Mouse (Mus musculus): ENCODE results near the gene Hk1.
A peak's percentile ranks its signal among the peaks of the same experiment; 100 is the strongest.

The Hk1 gene

DNA sequence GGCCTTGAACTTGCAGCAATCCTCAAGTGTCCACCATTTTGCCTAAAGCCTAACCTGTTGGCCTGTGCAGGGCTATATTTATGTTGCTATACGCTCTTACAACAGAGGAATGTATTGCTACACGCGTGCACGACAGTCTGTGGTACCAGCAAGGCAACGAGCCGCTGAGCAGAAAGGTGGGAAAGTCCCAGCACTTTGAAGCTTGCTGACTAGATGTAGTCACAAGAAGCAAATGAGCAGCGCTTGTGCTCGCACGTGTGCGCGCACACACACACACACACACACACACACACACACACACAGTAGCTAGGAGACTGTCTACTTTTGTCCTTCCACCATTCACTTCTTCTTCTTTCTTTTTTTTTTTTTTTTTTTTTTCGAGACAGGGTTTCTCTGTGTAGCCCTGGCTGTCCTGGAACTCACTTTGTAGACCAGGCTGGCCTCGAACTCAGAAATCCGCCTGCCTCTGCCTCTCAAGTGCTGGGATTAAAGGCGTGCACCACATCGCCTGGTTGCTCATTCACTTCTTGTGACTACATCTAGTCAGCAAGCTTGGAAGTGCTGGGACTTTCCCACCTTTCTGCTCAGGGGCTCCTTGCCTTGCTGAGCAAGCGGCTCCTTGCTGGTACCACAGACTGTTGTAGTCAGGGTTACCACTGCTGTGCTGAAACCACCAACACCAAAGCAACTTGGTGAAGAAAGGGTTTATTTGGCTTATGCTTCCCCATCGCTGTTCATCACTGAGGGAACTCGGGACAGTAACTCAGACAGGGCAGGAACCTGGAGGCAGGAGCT is 102.0 kb downstream of the Hk1 start:
- no peak for DNase-seq (ENCODE audit: low spot score)

DNA sequence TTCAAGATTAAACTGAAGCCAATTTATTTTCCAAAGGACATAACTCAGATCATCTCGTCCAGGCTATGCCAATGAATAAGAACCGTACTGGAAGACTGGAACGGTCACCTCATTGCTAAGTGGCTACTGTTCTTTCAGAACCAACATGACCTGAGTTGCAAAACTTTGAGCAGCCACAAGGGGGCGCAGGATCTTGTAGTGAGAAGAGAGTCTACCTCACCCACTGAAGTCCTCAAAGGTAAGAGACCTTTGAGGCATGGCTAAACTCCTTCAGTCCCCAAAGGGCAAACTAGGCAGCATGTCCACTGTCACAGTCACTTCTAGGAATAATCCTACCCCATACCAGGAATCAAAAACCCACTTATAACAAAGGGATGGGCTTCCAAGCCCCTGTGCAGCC is 104.5 kb downstream of the Hk1 start:
- DNase-seq (ENCODE audit: low spot score), result peak; percentile 82

DNA sequence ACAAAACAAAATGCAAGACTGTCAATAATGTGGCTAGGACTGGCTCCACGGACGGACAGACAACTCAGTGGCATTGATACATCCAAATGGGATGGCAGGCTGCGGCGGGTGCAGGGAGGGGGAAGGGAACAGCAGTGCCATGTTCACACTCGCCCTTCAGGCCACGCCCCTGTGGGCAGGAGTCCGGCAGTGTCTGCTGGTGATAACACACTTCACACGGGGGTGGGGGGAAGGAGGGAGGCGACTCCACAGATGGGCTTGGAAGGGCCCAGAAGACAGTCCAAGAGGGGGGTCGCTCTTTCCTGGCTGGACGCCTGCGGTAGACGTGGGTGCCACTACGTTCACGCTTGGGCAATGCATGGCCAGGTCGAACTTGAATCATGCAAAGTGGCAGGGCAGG is 110.4 kb downstream of the Hk1 start:
- no peak for DNase-seq (ENCODE audit: low spot score)

DNA sequence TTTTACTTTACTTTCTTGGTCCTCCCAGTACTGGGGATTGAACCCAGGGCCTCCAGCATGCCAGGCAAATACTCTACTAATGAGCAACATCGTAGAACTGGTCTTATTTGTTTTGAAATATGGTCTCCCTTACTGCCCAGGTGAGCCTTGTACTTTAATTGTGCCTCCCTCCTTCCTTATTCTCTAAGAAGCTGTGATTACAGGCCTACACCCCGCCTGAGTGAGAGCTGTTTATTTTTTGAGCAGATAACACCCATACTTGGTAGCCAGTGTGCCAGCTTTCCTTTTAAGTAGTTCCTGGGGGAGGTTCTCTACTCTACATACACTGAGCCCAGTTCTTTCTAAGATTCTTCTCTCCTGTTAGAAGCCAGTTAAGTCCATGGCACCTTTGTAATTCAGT is 115.4 kb downstream of the Hk1 start:
- DNase-seq (ENCODE audit: low spot score), result no peak

DNA sequence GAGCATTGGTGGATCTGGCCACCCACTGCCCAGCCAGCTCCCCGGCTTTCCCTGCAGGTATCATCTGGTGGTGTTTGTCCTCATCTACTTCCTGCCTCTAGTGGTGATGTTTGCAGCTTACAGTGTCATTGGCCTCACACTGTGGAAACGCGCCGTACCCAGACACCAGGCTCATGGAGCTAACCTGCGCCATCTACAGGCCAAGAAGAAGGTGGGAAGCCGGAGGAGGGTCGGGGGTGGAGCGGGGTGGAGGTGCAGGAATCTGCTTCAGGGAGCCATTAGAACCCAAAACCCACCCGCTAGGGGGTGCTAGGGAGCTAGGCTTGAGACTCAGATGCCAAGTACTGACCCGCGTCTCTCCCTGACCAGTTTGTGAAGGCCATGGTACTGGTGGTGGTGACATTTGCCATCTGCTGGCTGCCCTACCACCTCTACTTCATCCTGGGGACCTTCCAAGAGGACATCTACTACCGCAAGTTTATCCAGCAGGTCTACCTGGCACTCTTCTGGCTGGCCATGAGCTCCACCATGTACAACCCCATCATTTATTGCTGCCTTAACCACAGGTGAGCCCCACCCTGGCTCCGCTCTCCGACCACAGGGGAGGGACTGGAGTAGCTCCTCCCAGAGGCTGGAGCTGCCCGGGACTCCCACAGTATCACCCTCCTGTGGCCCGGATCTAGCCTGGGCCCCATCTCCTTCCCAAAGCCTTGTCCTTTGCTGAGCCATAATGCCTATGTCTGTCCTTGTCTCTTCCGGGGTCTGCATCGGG is 118.4 kb downstream of the Hk1 start:
- peak; percentile 92 for DNase-seq (ENCODE audit: low spot score)

DNA sequence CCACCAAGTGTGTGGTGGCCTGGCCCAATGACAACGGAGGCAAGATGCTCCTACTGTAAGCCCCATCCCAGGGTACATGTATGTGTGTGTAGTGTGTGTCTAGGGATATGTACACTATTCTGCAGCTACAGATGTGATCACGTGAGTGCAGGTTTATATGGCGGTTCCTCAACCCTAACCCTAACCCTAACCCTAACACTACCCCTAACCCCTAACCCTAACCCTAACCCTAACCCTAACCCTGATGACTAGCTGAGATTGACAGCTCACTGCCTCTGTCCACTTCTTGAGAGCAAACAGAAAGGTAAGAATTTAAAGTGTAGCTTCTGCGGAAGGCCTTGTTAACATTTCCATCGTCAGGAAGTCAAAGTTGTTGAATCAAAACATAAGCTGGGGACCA is 121.4 kb downstream of the Hk1 start:
- peak; percentile 65 for DNase-seq (ENCODE audit: low spot score)

DNA sequence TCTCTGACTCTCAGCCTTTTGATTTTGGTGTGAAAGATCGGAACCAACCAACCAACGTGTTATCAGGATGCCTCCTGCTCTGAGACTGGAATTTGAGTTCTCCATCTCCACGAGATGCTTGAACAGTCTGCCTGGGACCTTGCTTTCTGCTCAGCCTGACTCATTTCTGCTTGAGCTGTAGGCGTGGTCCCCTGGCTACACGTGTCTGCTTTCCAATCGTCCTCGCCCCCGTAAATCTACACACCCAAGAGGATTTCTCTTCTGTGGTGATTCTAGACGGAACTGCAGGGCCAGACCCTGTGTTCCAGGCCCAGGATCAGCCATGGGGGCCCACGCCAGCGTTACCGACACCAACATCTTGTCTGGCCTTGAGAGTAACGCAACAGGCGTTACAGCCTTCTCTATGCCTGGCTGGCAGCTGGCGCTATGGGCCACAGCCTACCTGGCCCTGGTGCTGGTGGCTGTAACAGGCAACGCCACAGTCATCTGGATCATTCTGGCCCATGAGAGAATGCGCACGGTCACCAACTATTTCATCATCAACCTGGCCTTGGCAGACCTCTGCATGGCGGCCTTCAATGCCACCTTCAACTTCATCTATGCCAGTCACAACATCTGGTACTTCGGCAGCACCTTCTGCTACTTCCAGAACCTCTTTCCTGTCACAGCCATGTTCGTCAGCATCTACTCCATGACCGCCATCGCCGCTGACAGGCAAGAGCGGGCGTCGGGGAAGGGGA is 127.0 kb downstream of the Hk1 start:
- DNase-seq (ENCODE audit: low spot score), result no peak

DNA sequence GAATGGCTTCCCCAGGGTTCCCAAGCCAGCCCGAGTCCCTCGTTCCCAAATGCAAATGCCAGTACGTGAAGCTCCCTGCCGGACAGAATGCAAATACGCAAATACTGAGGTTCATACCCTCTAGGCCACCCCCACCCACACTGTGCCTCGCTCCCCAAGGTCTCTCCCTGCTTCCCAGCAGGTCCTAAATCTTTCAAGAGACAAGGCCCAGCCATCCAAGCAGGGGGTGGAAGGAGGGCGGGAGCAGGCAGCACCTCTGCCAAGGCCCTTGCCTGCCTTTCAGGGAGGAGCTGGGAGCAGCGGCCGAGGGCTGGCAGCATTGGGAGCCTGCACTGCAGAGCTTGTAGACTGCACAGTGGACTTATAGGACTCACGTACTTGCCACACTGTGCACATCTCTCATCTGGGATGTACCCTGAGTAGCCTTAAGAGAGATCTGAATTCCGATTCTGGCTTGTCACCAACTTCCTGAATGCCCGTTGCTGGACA is 127.7 kb downstream of the Hk1 start, which contains the start of gene Tacr2:
TSS of gene Tacr2 (plus strand) at position 439 of the 489 bp plus-strand sequence.
- DNase-seq (ENCODE audit: low spot score), result no peak

DNA sequence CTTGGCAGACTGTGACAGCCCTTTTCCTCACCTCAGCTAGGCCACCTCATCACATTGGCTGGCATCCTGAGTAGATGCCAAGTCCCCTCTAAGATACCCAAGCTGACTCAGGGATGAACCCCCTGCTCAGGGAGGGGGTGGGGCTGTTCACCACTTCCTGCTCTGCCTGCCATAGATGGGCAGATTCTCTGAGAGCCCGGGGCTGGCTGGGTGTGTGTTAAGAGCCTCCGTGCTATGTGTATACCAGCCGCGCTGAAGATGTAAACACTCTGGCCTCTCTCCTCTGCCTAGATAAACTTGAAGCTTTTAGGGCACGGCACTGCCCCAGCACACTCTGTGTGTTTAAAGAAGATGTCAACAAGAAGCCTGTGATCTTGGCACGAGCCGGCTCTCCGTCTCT is 131.9 kb downstream of the Hk1 start:
- DNase-seq (ENCODE audit: low spot score), result no peak

DNA sequence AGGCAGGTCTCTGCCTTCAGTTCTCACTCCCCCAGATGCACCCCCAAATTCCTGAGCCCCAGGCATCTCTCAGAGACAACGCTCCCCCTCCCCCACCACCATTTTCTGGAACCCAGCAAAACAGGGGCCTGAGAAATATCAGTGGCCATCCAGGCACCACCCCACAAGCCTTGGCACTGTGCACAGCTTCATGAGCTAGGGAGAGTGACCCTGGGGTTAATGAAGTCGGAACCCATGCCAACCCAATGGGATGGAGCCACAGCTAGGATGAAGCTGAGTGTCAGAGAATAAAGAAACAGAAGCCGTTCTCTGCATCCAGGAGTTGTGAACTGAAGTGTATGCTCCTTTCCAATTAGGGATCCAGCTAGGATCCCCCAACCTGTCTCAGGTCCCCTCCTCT is 132.6 kb downstream of the Hk1 start:
- no peak for DNase-seq (ENCODE audit: low spot score)

DNA sequence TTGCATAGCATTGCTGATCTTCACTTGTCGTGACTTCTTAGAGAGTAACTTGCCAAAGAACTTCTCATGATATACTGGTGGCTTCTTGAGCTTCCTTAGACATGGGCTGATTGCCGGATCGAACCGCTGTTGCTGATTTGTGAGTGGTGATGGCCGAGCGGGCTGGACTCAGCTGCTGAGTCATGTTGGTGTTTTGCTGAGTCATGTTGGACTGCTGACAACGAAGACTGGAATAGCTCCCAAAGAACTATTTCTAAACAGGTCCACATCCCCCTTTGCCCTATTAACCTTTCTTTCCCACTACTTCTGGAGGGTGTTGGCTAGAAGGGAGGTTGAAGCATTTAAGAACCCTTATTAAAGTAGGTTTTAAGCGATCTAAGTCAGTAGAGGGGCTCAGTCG is 135.6 kb downstream of the Hk1 start:
- DNase-seq (ENCODE audit: low spot score), result no peak

DNA sequence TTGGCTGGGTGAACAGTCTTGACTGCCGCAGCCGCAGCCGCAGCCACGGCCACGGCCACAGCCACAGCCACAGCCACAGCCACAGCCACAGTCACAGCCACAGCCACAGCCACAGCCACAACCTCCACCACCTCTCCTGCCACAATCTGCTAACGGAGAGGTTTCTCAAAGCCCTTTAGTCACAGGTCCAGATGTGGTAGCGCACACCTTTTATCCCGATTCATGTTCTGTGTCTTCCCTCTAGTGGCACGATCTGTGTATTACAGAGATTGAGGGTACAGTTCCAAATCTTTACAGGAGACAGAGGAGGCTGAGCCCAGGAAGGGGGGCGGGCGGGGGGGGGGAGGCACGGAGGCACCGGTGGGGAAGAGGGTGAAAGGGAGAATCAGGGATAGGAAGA is 136.8 kb downstream of the Hk1 start:
- DNase-seq (ENCODE audit: low spot score), result peak; percentile 76

DNA sequence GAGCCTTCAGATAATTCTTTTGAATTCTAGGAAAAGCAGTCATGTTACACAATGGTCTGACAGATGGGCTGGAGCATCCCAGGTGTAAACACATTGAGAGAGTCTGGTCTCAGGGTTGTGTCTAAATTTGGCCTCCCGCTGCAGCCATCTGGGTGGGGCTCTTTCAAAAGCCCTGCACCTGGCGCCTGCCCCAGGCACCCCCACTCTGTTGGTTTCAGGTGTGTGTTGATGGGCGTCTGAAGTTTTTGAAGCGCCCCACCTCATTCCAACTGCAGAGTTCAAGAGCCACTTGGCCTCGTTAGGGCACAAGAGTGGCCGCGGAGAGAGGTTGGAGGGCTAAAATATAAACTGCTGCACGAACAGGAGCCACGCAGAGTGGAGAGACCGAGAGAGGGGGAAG is 137.3 kb downstream of the Hk1 start:
- no peak for DNase-seq (ENCODE audit: low spot score)

DNA sequence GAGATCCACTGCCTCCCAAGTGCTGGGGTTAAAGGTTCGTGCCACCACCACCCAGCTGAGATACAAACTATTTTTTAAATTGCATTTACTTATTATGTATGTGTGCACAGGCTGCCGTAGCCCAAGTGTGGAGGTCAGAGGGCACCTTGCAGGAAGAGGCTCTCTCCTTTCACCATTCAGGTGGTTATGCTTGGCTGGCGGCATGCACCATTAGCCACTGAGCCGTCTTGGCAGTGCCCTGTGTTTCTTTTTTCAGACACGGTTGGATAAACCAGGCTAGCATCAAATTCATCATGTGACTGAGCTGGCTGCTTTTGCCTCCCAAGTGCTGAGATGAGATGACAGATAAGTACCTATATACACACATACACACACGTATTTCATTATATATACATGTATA is 140.4 kb downstream of the Hk1 start:
- DNase-seq (ENCODE audit: low spot score), result peak; percentile 22

DNA sequence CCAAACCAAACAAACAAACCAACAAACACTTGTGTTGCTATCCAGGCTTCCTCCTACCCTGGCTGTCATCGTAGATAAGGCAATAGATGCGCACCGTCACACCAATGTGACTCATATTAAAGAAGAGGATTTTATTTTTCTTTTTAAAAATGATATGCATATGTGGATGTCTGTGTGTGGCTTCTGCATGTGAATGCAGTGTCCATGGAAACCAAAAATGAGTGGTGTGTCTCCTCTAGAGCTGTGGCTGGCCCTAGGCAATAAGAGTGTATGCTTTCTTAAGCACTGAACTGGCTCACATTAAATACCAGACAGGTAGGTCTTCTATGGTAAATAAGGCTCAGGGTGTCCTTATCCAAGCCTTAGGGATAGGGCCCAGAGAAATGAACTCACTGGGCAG is 141.0 kb downstream of the Hk1 start:
- DNase-seq (ENCODE audit: low spot score), result no peak

DNA sequence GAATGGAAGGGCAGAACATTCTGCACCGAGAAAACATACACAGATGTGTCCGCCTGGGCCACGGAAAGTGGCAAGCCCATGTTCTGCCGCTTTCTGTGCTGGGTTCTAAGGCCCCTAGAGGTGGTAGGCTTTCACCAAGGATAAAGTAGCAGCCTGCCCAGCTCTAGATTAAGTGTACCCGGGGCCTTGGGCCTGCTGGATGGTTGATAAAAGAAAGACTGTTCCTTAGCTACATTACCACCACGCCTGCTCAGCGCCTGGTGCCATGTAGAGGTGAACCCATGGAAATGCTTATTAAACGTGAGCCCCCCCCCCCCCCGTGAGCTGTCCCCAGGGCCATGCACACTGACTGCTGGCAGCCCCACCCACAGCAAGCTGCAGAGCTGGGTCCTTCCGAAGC is 142.5 kb downstream of the Hk1 start:
- no peak for DNase-seq (ENCODE audit: low spot score)

DNA sequence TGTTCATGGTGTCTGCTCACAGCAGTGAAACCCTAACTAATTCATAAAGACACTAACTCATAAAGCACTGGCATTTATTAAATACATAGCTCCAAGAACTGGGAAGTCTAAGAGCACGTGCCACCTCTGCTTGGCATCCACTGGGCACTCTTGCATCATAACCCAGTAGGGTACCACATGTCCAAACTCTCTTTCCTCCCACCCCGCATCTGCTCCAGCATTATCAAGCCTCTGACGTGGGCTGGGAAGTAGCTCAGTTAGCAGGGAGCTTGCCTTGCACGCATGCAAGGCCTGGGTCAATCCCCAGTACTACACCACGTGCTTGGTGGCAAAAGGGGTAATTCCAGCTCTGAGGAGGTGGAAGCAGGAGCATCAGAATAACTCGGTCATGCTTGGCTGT is 143.5 kb downstream of the Hk1 start:
- DNase-seq (ENCODE audit: low spot score), result no peak

DNA sequence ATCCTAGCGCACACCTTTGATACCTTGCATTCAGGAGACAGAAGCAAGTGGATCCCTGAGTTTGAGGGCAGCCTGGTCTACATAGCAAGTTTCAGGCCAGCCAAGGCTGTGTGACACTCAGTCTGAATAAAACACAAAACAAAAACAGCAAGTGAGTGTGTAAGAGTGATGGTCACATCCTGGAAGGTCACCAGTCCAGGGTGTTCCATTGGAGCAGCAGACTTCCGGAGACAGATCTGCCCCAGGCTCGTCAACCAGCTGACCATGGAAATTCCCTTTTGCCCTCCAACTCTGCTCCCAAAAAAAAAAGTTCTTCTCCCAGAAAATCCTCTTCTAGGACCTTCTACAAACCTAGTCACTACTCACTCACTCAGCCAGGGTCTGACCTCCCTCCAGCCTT is 147.9 kb downstream of the Hk1 start:
- no peak for DNase-seq (ENCODE audit: low spot score)

DNA sequence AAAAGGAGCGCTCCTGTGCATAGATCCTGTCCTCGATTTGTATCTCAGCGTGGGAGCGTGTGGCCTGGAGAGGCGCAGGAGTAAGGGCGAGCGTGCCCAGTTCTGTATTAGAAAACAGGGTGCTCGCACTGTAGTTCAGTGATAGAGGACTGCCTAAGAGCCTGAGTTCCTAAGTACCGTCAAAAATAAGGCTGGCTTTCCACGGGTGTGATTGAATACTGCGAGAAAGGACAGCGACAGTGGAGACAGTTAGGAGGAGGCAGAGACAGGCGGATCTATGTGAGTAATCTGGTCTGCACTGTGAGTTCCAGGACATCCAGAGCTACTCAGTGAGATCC is 148.3 kb downstream of the Hk1 start:
- no peak for DNase-seq (ENCODE audit: low spot score)

DNA sequence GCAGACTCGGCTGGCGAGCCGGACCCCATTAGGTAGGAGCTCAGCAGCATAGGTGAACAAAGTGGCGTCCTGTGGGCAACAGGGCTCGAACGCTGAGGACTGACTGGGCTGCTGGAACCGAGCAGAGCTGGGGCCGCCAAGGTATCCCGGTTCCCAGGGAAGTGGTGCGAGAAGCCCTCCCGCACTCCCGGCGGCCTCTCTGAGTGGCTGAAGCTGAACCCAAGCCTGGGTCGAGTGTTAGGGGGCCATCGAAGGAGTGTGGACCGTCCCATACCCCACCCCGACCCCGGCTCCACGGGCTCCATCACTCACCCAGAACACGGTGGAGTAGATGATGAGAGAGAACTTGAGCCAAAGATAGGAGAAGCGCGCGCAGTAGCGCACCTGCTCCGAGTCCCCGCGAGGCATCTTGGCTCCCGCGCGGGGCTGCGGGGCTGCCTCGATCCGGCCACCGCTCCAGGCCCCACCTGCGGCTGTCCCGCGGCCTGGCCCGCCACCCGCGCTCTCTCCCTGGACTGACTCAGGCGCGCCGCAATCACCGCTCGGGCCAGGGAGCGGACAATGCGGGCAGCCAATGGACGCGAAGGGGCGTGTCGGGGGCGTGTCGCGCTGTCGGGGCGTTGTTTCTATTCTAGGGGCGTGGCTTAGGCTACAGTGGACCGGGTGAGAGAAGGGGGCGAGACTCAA is 148.9 kb downstream of the Hk1 start, which contains the start of gene Tspan15:
TSS of gene Tspan15 (minus strand) at position 544 of the 687 bp plus-strand sequence.
- DNase-seq (ENCODE audit: low spot score), result peak; percentile 97

DNA sequence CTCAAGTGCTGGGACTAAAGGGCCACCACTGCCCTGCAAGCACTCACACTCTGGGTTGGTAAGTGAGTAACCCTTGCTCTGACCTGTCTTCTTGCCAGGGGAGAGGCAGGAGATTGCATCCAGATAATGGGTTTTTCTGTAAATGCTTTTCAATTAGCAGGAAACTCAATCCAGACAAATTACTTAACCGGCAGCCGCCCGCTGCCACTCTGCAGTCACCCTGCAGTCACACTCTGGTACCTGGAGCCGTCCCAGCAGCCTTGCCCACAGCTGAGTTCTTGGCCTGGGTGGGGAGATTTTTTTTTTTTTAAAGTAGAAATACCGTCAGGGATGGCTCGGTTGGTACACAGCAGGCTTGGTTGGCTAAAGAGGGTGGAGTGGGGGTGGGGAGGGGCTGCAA is 151.6 kb downstream of the Hk1 start:
- DNase-seq (ENCODE audit: low spot score), result no peak

DNA sequence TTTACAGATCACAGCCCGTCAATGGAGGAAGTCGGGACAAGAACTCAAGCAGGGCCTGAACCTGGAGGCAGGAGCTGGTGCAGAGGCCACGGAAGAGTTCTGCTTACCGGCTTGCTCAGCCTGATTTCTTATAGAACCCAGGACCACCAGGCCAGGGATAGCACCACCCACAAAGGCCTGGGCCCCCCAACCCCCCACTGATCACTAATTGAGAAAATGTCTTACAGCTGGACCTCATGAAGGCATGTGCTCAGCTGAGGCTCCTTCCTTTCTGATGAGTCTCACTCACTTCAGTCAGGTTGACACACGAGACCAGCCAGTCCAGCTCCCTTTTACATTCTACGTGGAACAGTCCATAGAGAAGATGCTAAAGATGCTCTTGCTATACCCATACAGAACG is 153.9 kb downstream of the Hk1 start:
- no peak for DNase-seq (ENCODE audit: low spot score)
